Mouse (Mus musculus) heart, adult 8-10 months (tissue): ENCODE data around the gene Naa38. TPM values are rescaled to one million over a fixed set of nuclear protein-coding genes. Genes with fewer than 3 reads are reported as not detected.

Experiments used
- DNase-seq: peaks from one replicate; pipeline ENCODE4 v3.0.0; 2022; ENCODE audit warnings: low spot score
- total RNA-seq, 4 experiments: library from RNA; stranded (reverse); gene quantifications; 2 replicates each; pipeline ENCODE4 v1.2.4; 2022

Gene Naa38
- total RNA-seq, 4 experiments from 2014 or later = 109 to 140 (median 120) TPM

DNA sequence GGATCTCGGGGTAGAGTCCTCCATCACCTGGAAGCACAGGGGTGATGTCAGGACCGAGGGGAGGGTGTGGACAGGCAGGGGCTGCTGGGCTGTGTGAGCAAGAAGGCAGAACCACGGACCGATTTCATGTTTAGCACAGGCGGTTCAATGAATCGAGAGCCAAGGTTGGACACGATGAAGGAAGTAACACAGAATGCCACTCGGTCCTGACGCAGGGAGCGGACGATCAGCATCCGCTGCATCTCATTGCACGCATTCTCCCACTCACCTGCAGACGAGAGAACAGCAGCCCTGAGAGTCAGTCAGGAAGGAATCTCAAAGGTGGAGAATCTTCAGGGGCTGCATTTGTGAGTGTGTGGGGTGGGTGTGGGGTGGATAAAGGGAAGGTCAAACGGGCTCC is 35.3 kb downstream of the Naa38 start:
- DNase-seq = no peak

DNA sequence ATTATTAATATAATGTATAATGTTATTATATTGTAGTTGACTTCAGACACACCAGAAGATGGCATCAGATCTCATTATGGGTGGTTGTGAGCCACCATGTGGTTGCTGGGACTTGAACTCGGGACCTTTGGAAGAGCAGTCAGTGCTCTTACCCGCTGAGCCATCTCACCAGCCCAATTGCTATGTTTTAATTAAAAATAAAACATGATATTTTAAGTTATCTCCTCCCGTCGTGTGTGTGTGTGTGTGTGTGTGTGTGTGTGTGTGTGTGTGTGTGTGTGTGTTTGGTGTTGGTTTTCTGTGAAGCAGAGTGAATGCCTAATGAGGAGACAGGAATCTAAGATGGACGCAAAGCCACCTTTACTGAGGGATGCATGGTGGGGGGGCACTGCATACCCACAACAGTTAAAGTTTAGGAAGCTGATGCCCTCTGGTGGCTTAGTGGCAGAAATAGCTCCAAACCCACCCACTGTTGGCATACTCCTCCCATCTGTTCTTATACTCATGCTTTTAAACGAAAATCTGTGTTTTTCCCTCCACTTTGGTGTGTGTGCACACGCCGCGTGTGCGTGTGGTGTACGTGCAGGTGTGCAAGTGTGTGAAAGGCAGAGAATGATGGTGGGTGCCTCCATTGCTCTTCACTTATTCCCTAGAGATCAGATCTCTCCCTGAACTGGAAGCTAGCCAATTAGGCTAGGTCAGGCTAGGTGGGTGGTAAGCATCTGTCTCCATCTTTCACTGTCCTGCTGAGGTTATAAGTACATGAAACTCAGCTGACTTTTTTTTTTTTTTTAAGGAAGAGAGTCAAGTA is 36.7 kb downstream of the Naa38 start:
- peak; percentile 77 for DNase-seq

DNA sequence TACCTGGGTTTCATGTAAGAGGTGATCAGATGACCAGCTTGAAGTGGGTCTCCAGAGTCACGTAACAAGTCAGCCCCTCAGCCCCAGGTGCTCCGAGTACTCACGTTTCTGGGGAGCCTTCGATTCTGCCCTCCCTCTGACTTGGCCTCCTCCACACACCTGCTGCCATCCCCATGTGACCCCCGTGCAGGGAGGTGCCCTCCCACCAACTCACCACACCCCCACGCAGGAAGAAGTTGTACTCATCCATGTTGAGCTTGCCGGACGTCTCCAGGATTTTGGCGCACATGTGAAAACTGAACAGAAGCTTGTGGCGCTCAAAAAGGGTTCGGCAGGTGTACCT is 37.3 kb downstream of the Naa38 start:
- DNase-seq = no peak

- DNase-seq = no peak
These were observed 37.9 kb downstream of the Naa38 start for GRCm38 (mm10) chr11:69433189-69433588.

GRCm38 (mm10) chr11:69437291-69437690 is 42.0 kb downstream of the Naa38 start:
- DNase-seq = no peak

DNA sequence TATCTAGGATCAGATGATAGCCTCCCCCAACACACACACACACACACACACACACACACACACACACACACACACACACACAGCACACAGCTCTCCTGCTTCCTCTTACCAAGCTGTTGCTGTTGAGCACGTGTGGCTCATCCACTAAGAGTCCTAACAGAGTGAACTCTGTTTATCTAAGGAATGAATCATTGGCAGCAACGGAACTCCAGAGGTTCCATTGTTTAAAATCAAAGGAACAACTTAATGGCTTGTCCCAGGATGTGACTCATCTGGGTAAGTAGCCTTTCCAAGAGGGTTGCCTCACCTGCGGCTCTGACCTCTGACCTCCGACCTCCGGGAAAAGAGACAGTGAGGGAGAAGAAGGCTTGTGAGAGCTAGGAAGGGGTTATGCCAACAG is 48.0 kb downstream of the Naa38 start:
- peak; percentile 64 for DNase-seq

Other genes with a start within 250 kb of the Naa38 start
- not detected for gene Alox12b, start 238.5 kb upstream of the Naa38 start, total RNA-seq
- gene Alox8, start 197.6 kb upstream of the Naa38 start, total RNA-seq = 1 to 10 TPM in 3 of 4 experiments, under 1 TPM in 1; 0.89 to 1.8 (median 1.2) TPM
- 1 to 10 TPM; 1.7 to 2.5 (median 2.1) TPM for gene Gucy2e, start 158.5 kb upstream of the Naa38 start, total RNA-seq
- 1 to 10 TPM; 1.8 to 5.1 (median 2.6) TPM for gene Cntrob, start 71.7 kb upstream of the Naa38 start, total RNA-seq
- 10 to 100 TPM; 46.5 to 50.6 (median 49.2) TPM for gene Trappc1, start 71.5 kb upstream of the Naa38 start, total RNA-seq
- gene Kcnab3, start 69.2 kb upstream of the Naa38 start, total RNA-seq = under 1 TPM in 3 of 4 experiments, not detected in 1; 0.17 to 0.38 (median 0.27) TPM
- gene Rnf227, start 55.0 kb upstream of the Naa38 start, total RNA-seq = under 1 TPM; 0.34 to 0.44 (median 0.39) TPM
- gene Chd3, start 26.1 kb upstream of the Naa38 start, total RNA-seq = 10 to 100 TPM; 16.7 to 20.4 (median 18.3) TPM
- gene Cyb5d1, start 144 bp downstream of the Naa38 start, total RNA-seq = 10 to 100 TPM; 33.3 to 39.8 (median 36.9) TPM
- 10 to 100 TPM; 13.2 to 24.7 (median 19.5) TPM for gene Tmem88, start 2.7 kb downstream of the Naa38 start, total RNA-seq
- gene Kdm6b, start 18.2 kb downstream of the Naa38 start, total RNA-seq = 10 to 100 TPM; 19.1 to 26.2 (median 22.3) TPM
- gene Dnah2, start 153.6 kb downstream of the Naa38 start, total RNA-seq = under 1 TPM; 0.22 to 0.66 (median 0.40) TPM
- gene Efnb3, start 164.7 kb downstream of the Naa38 start, total RNA-seq = 100 to 1,000 TPM; 105 to 137 (median 128) TPM
- 1 to 10 TPM; 4.6 to 6.7 (median 5.6) TPM for gene Wrap53, start 184.8 kb downstream of the Naa38 start, total RNA-seq
- 10 to 100 TPM; 12.8 to 16.3 (median 14.1) TPM for gene Trp53, start 184.9 kb downstream of the Naa38 start, total RNA-seq
- 10 to 100 TPM; 12.4 to 16.3 (median 13.1) TPM for gene Atp1b2, start 210.5 kb downstream of the Naa38 start, total RNA-seq
- not detected for gene Shbg, start 222.4 kb downstream of the Naa38 start, total RNA-seq
- gene Sat2, start 226.5 kb downstream of the Naa38 start, total RNA-seq = 1 to 10 TPM; 2.6 to 5.3 (median 3.3) TPM
- 100 to 1,000 TPM in 1 of 4 experiments, 10 to 100 TPM in 3; 92.4 to 109 (median 94.5) TPM for gene Fxr2, start 237.5 kb downstream of the Naa38 start, total RNA-seq